Mouse (Mus musculus) small intestine, adult 2 months (tissue): Measurements from ENCODE around the gene Srms.

ENCODE experiments used
- CTCF ChIP-seq: fragments of 200-500 bp; IDR thresholded peaks from 2 replicates; pipeline ENCODE4 v1.5.1; 2012; ENCODE audit warnings: low read depth, mild to moderate bottlenecking, control low read depth, inconsistent platforms, low read length, moderate library complexity, mixed read lengths; ENCODE audit not compliant: insufficient replicate concordance, insufficient read length; ENCODE audit errors: extremely low read depth
- POLR2A ChIP-seq: fragments of 200-500 bp; IDR thresholded peaks from 2 replicates; pipeline ENCODE4 v1.6.1; 2012; ENCODE audit warnings: low read depth, mild to moderate bottlenecking, control low read depth, inconsistent platforms, low read length, moderate library complexity

- no peak for TF ChIP-seq CTCF
- no peak for TF ChIP-seq POLR2A
These were observed 54.5 kb downstream of the Srms start for GRCm38 (mm10) chr2:181158471-181158870.
